Mouse (Mus musculus): ENCODE data around the gene Rbbp4.
"Not testable (repeated sequence)": the region's sequence is repeated elsewhere in the genome, so short reads cannot be mapped to it uniquely, and the experiment has no call there.

Gene Rbbp4

DNA sequence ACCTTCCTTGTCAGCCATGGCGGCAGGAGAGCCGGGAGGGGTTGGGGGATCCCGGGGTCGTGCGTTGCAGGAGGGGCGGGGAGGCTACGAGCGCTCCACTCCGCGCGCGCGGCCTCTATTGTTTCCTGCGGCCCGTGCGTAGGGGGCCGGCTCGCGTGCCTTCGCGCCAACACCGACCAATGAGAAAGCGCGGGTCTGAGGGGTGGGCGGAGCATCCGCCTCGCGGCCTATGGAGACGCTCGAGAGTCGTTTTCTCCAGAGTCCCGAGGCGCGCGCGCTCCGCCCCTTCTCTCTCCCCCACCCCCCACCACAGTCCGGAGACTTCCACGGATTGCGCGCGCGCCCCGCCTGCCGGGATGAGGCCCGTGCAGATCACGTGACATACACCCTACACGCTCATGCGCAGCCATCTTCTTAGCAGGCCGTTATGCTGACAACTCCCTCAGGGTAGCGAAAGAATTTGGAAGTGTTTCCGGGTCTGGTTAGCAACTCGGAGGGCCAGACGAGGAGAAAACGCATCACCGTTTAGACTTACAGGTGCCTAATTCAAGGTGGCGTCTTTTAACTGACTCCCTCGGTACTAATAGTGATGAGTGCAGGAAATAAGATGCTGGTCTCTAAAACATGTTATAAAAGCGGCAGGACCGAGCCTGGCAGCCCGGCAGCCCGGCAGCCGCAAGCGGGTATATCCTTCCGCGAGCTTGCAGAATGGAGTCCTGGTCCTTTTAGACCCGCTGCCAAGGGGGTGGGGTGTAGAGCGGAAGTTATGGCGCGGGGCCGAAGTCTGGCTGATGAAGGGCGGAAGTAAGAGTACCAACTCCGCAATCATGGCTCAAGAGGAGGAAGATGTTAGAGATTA is at the start of gene Rbbp4, which contains the start of gene Zbtb8os:
TSS of gene Rbbp4 (minus strand) at position 155 of the 859 bp plus-strand sequence.
TSS of gene Zbtb8os (plus strand) at position 480 of the 859 bp plus-strand sequence.
- peak; percentile 96 to 98 for DNase-seq (ENCODE audit: low spot score in 2 of 2)

DNA sequence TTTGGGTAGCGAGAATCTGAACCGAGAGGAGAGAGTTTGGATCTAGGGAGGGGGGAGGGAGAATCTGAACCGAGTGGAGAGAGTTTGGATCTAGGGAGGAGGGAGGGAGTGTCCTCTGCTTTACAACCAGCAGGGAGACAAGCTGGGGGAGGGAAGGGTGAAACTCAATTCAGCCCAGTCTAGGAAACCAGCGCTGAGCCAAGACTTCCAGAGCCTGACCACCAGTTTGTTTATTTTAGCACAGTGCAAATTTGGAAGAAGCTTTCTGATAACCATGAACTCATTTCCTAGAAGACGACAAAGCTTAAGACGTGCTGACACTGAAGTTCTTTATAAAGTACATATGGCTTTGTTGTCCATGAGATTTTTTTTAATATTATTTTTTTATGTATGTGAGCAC is 49.3 kb upstream of the Rbbp4 start:
- DNase-seq (ENCODE audit: low spot score in 2 of 2): peak in 1 of 2 experiments; percentile 49

DNA sequence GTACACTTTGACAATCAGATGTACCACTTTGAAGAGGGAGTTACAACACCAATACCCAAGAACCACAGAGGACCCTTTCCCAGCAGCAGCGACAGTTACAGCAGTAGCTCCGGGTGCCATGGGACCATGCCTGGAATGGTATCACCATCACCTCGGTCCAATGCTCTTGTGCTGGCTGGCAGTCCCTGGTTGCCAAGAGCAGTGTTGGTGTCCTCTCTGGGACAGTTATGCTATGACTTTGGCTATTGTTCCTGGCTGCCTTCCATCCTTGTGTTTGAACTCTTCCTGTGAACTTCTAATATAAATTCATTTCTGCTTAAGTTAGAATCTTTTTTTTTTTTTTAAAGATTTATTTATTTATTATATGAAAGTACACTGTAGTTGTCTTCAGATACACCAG is 48.4 kb upstream of the Rbbp4 start:
- no peak for DNase-seq (ENCODE audit: low spot score in 2 of 2)

DNA sequence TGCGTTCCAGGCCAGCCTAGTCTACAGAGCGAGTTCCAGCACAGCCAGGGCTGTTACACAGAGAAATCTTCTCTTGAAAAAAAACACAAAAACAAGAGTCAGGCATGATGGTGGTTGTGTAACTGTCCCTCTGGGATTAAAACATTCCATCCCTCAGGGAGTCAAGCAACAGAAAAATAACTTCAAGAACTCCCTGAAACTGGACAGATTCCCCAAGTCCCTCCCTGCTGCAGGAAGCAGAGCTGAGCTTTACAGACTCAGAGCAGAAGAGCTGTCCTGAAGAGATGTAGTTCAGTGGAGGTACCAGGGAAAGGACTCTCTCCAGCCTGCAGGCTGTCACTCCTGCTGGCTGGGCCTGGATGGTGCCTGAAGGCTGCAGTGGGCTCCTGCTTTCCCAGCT is 47.3 kb upstream of the Rbbp4 start:
- no peak for DNase-seq (ENCODE audit: low spot score in 2 of 2)

DNA sequence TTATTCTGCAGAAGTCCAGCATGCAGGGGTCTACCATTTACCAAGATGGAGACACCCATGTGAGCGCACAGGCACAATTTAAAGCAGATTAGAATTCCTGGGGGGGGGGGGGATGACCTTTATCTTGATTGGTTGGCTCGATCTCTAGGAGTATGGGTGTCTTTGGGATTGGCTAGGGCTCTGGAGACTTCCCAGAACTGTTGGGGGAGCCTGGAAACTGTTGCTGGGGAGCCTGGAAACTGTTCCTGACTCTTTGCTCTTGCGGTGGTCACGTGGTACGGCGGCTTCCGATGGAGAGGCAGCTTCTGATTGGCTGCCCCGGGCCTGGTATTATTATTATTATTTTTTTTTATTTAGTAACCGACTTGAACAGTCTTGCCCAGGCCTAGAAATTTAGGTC is 46.9 kb upstream of the Rbbp4 start:
- no peak for DNase-seq (ENCODE audit: low spot score in 2 of 2)

DNA sequence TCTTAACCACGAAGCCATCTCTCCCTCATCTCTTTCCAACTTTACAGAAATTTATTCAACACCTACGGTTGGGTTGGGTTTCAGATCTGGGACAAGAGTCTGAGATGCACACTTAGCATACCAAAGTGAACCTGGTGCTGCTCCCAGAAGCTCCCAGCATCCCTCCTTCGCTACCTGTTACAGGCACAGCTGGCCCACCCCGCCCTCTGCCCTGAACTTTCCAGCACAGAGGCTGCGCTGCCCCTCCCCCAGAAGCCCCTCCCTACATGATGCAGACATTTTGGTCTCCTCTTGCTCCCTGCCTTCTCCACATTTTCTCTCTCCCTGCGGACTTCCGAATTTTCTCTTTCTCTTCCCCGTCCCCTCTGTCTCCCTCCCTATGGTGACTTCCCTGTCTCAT is 46.0 kb upstream of the Rbbp4 start:
- no peak for DNase-seq (ENCODE audit: low spot score in 2 of 2)

DNA sequence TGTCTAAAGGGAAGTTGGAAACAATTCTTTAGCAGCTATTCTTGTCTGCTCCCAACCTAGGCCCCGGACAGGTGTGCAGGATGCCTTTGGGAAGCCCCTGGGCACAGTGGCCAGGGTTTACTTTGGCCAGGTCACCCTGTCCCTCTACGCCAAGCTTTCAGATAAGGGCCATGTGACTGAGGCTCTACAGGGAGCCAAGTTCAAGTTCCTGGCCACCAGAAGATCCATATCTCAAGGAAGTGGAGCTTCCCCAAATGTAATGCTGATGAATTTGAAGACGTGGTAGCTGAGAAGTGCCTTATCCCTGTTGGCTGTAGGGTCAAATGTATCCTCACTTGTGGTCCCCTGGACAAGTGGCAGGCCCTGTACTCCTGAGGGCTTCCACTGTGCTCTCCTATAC is 44.6 kb upstream of the Rbbp4 start:
- no peak for DNase-seq (ENCODE audit: low spot score in 2 of 2)

DNA sequence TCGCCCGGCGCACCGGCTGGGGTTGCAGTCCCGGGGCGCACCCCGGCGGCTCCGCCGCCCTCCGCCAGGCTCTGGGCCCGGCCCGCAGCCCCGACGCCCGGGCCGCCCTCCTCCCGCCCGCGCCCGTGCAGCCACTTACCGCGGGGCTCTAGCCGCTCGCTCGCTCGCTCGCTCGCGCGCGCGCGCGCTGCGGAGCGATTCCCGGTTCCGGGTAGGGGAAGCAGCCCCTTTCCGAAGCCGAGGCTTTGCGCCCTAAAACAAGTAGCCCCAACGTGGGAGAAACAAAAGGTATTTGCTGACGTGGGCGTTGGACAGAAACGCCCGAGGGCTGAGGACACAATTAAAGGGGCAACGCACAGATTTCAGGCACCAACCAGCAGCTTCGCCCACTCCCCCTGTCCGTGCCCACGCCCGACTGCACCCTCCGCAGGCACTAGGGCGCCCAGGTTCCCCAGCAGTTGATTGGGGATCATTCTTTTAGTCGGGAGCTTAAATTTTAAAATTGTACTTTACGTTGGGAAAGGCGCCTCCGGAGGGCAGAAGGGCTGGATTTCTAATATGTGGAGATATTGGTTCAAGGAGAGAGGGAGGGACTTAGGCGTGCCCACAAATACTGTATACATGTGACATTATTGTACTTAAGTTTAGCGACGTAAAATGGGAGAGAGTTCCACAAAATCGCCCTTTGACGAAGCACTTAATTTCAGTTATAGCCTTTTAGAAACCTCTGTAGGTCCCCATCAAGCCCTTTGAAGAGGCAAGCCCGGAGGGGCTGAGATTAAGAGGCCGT is 42.6 kb upstream of the Rbbp4 start, which contains the start of gene Zbtb8a:
TSS of gene Zbtb8a (minus strand) at position 516 of the 790 bp plus-strand sequence.
- peak in 1 of 2 experiments; percentile 39 for DNase-seq (ENCODE audit: low spot score in 2 of 2)

DNA sequence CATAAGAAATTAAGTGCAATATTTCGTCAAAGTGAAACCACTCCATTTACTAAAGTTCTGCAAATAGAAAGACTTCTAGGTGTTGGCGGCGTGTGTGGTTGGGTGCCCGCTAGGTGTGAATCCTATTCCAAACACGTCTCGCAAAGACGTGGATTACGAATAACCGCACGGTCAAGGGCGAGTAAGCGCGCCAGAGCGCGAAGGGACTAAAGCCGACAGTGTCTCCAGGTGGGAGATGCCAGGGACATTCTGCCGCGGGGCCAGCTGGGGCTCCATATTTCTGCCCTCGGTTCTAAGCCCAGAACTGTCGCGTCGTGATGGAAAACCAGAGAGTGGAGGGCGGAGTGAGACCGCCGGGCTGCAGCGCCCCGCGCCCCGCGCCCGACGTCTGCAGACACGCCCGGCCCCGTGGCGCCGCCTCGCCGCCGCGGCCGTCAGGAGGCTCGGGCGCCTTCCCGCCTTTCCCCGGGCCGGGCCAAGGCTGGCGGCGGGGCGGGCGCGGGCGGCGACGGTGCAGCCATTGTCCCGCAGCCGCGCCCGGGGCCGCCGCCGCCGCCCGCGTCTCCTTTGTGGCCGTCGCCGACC is 41.9 kb upstream of the Rbbp4 start:
- peak in 1 of 2 experiments; percentile 45 for DNase-seq (ENCODE audit: low spot score in 2 of 2)

DNA sequence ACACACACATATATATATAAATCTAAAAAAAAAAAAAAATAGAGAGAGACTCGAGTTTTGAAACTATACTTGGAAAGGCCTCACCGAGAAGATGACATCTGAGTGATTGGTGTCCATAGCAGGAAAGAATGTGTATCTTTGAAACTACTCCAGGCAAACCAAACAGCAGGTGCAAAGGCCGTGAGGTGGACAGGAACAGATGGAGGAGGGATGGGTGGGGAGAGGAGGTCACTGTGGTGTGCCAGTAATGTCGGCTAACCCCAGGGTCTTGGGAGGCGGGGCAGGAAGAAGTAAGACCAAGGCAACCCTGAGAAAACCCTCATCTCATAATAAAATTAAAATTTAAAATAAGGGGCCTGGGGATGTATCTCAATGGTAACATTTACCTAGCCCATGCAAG is 40.7 kb upstream of the Rbbp4 start:
- no peak for DNase-seq (ENCODE audit: low spot score in 2 of 2)

DNA sequence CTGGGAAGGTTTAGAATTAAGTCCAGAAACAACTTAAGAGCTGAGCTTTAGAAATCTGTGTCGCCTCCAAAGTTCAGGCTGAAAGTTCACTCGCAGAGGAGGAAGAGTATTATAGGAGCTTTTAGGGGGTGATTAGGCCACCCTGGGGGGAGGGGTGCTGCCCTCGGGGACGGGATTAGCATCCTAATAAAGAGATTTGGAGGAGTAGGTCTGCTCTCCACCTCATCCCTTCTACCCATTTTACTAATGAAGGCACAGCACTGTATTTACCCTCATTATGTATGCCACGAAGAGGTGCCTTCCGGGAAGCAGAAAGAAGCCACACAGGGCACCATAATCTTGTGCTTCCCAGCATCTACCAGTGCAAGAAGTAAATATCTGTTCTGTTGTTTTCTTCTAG is 39.8 kb upstream of the Rbbp4 start:
- DNase-seq (ENCODE audit: low spot score in 2 of 2): no peak

DNA sequence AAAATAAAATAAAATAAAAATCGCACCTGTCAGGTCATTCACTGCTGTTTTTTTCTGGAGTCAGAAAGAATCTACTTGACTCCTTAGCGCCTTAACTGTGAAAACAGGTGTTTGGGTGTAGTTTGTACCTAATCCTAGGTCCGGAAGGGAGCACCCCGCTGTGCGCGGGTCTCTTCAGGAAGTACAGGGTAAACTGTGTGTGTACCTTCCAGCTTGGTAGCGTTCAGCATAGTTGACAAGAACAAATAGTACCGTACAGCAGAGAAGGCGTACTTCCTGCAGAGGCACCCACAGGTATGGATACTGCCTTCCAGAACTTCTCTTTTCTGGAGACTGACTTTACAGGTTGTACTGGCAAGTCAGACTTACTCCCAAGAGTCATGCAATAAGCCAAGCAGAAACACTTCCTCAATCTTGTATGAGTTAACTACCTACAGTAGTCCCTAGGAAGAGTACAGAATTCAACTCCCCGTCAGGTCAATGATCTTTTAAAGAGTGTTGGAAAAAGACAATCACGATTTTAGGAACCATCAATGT is 39.1 kb upstream of the Rbbp4 start:
- DNase-seq (ENCODE audit: low spot score in 2 of 2): no peak

DNA sequence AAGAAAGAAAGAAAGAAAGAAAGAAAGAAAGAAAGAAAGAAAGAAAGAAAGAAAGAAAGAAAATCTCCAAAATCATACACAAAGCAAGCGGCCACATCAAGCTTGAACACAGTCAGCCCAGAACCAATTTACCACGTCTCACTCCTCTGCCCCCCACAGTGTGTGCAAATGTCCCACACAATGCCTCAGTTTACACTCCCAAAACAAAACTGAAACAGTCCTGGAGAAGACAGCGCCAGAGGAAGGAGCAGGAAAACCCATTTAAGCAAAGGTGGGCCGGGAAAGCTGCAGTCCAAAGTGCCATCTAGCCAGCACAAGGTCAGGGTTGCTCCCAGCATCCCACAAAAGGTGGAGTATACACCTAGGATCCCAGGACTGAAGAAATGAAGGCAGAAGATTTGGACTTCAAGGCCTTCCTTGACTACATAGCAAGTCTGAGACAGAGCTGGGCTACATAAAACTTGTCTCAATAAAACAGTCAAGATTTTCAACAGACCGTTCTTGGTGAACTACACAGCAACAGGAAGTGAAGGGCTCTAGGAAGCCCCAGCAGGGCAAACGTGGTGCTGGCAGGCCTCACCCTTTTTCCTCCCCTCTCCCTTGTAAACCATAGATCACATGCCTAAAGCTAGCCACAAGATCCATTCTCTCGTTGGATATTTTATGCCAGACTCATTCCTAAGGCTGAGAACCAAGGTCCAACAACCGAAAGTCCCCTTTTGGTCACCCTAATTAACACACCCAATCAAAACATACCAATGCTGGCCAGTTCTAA is 38.2 kb upstream of the Rbbp4 start:
- DNase-seq (ENCODE audit: low spot score in 2 of 2): no peak

DNA sequence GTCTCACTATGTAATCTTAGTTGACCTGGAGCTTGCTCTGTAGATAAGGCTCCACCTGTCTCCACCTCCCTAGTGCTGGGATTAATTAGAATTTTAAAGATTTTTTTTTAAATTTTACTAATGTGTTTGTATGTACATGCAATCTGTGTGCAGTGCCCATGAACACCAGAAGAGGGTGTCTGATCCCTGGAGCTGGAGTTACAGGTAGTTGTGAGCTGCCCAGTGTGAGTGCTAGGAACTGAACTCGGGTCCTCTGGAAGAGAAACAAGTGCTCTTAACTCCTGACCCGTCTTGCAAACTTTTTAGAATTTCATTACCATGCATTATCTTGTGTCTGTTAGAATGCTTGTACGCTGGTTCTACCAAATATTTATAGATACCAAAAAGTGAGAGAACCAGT is 36.2 kb upstream of the Rbbp4 start:
- DNase-seq (ENCODE audit: low spot score in 2 of 2): no peak

DNA sequence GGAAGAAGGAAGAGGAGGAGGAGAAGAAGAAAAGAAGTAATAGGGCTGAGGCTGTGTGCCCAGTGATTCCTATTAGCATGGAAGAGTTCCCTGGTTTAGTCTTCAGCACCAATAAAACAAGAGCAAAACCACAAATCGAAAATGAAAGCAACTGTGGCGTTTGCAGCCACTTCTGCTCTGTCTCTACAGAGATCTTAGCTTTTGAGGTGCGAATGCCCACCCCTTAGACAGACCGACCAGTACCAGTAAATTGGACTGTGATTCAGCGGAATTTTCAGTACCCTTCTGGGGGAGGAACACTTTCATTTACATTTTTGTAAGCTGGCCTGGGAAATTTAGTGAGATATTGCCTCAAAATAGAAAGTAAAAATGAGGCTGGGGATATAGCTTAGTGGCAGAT is 30.1 kb upstream of the Rbbp4 start:
- no peak for DNase-seq (ENCODE audit: low spot score in 2 of 2)

DNA sequence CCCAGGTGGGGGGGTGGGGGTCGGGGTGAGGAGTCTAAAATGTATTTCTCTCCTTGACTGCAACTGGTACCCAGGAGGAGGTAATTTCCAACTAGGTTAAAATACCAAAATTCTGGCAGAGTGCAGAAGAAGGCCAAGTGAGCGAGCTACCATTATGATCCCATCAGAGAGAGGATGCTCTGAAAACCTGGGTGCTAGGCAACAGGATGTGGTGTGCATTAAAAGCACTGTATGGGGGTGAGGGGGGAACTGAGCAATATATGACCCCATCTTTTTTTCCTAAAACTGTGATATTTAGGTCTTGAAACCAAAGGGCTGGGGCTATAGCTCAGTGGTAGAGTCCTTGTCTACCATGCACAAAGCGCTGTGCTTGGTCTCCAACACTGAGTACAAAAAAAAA is 29.2 kb upstream of the Rbbp4 start:
- DNase-seq (ENCODE audit: low spot score in 2 of 2): no peak

DNA sequence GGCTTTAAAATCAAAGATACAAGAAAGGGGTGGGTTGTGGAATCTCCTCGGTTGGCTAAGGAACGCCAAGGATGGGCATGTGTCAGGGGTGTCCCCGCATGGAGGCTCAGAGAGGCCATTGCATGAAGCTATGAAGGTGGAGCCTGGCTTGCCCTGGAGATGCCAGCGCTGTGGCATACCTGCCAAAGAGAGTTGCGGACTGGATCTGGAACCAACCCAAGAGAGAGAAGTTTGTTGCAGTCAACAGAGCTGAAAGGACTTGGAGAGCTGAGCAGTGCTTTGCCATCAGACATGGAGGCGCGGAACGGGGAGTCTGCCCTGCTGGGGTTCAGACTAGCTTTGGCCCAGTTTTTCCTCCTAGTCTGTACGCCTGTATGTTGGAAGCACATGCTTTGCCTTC is 28.3 kb upstream of the Rbbp4 start:
- no peak for DNase-seq (ENCODE audit: low spot score in 2 of 2)

DNA sequence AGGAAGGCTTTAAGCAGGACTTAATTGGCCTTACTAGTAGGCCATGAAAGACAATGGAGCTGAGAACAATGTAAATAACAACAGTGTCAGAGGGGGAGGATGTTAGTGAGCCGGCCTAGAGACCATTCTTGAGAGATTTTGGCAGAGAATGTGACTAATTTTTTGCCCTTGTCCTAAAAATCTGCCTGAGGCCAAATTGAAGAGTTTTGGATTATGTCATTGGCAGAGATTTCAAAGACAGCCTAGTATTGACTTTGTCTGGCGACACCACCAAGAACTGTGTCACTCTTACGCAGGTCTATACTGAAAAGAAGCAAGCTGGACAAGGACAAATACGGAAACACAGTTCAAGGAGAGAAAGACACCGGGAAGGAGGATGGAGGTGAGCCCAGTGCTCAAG is 27.6 kb upstream of the Rbbp4 start:
- no peak for DNase-seq (ENCODE audit: low spot score in 2 of 2)

DNA sequence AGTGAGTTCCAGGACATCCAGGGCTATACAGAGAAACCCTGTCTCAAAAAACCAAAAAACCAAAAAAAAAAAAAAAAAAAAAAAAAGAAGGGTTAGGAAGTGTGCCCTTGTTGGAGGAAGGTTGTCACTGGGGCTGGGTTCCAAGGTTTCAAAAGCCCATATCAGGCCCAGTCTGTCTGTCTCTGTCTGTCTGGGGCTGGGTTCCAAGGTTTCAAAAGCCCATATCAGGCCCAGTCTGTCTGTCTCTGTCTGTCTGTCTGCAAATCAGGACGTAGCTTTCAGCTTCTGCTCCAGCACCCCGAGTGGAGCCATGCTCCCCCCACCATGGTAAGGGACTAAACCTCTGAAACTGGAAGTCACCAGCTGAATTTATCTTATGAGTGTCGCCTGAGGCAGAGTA is 27.1 kb upstream of the Rbbp4 start:
- not testable (repeated sequence) for DNase-seq (ENCODE audit: low spot score in 2 of 2)

DNA sequence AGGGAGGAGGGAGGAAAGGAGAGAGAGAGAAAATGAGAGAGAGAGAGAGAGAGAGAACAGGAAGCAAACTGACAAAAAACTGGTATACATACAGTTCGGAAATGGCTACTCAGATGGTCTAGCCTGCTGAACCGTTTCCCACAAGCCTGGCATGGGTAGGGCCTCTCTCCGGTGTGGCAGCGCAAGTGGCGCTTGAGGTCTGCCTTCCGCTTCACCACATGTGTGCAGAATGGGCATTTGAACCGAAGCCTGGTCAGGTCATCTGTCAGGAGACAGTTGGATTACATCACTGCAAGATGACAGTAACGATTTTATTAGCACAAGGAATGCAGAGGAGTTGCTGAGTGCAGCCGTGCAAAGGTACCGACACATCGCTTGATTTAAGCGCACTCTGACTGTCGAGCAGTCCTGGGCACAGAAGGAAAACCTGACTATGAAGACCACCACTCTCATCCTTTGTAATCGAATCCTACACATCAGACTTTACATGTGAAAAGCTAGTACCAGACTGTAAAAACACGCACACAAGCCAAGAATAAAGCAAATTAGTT is 22.5 kb upstream of the Rbbp4 start:
- no peak for DNase-seq (ENCODE audit: low spot score in 2 of 2)

DNA sequence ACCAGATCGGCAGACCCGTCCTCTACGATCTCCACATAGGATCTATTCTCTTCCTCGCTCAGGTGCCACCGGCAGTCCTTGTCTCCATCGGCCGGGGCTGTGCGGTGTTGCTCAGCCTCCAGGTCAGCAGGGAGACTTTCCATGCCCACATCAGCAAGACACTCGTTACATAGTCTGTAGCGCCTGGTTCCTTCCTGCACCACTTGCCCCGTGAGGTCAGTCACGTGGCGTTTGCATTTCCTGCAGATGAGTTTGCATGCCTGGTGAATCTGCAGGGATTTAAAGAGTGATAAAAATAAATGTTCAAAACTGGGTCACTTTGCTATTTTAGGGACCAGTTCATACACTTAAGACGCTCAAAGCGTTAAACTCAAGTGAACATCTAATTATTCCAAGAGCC is 19.1 kb upstream of the Rbbp4 start:
- no peak for DNase-seq (ENCODE audit: low spot score in 2 of 2)
